Mouse (Mus musculus): ENCODE data around the gene Slc4a3. TPM values are rescaled to one million over a fixed set of nuclear protein-coding genes. Genes with fewer than 3 reads are reported as not detected.

Slc4a3 gene
- 12.0 and 18.5 TPM in 2 replicates for polyA plus RNA-seq (2014; fragmentation: Nextera tagmentation; extraction: Ambion mirVana)

- H3K9ac ChIP-seq (ENCODE audit: low read depth, low read length) = peak within 1 kb of the TSS; percentile 90
- DNase-seq (ENCODE audit: low spot score) (peak; percentile 79), ATAC-seq (ENCODE audit: low read depth) (peak; percentile 87)
- H3K27me3 ChIP-seq (replicated peaks; ENCODE audit: control insufficient read depth, insufficient read depth, low read length) = no peaks in the 10 kb centered on the region
- WGBS = 3% methylated on average over 15 of the region's 64 CpGs
- H3K4me1 ChIP-seq (ENCODE audit: control insufficient read depth, insufficient read depth, low read length) = peaks cover 12% of the 10 kb centered on the region
- 0 out of 2 replicates have a peak, but pooled peaks cover 4% of the 10 kb centered on the region for H3K9me3 ChIP-seq (ENCODE audit: control insufficient read depth, low read length)
- H3K27ac ChIP-seq (replicated peaks; ENCODE audit: low read depth, low read length) = peak within 1 kb of the TSS; percentile 79
- peaks cover 15% of the 10 kb centered on the region for H3K36me3 ChIP-seq (ENCODE audit: control insufficient read depth, insufficient read depth, low read length)
- H3K4me2 ChIP-seq (ENCODE audit: low read depth, low read length) = peak within 1 kb of the TSS; percentile 69
- H3K4me3 ChIP-seq (ENCODE audit: low read depth, low read length) = peak within 1 kb of the TSS; percentile 76
Observed at GRCm38 (mm10) chr1:75545965-75546956, at the start of gene Slc4a3. Slc4a3 (plus strand) TSS chr1:75546266.

DNA sequence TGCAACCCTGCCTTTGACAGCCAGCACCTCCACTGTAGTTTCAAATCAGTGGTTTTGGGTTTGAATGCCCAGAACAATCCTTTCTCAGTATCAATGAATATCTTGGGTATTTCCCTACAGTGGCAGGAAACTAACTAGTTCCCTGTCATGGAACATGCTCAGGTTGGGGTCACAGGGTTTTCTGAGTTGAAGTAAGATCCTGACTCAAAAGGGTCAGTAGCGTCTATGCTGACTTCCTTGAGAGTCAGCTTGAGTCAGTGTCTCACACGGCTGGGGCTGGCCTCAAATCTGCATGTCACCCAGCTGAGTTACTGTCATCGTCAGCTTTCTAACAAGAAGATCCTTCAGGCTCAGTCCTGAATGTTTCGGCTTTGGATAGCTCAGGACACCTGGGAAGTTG is 47.2 kb upstream of the Slc4a3 start:
- Histone ChIP-seq H3K36me3 (ENCODE audit: control insufficient read depth, insufficient read depth, low read length) (peaks cover 89% of the 10 kb centered on the region), H3K9me3 (ENCODE audit: control insufficient read depth, low read length) (no peaks in the 10 kb centered on the region), H3K9ac (ENCODE audit: low read depth, low read length) (no peak overlapping the region), H3K27me3 (replicated peaks; ENCODE audit: control insufficient read depth, insufficient read depth, low read length) (no peaks in the 10 kb centered on the region), H3K4me3 (ENCODE audit: low read depth, low read length) (no peak overlapping the region), H3K27ac (replicated peaks; ENCODE audit: low read depth, low read length) (no peak overlapping the region), H3K4me2 (ENCODE audit: low read depth, low read length) (no peak overlapping the region), H3K4me1 (ENCODE audit: control insufficient read depth, insufficient read depth, low read length) (no peaks in the 10 kb centered on the region)
- ATAC-seq (ENCODE audit: low read depth) (no peak), DNase-seq (ENCODE audit: low spot score) (no peak)
- 85% methylated on average over 4 of the region's 4 CpGs for WGBS

GRCm38 (mm10) chr1:75499441-75499840 is 46.6 kb upstream of the Slc4a3 start:
- H3K36me3 ChIP-seq (ENCODE audit: control insufficient read depth, insufficient read depth, low read length) = peaks cover 89% of the 10 kb centered on the region
- DNase-seq (ENCODE audit: low spot score) = no peak
- no peak overlapping the region for H3K9ac ChIP-seq (ENCODE audit: low read depth, low read length)

DNA sequence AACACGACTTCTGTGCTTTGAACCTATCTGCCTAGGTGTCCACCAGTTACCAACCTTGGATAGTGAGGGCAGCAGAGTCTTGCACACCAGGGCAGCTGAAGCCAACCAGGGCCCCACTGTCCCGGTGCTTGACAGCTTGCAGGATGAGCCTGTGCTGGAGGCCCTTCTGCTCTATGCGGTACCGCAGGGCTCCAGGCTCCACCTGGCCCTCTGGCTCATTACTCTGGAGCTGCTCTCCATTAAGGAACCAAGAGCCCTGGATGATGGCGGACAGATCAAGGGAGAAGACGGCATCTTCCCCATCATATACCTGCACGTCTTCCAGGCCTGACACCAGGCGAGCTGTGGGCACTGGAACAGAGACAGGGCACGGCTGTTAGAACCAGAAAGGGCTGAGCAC is 44.2 kb upstream of the Slc4a3 start:
- Histone ChIP-seq H3K9me3 (ENCODE audit: control insufficient read depth, low read length) (no peaks in the 10 kb centered on the region), H3K27me3 (replicated peaks; ENCODE audit: control insufficient read depth, insufficient read depth, low read length) (no peaks in the 10 kb centered on the region), H3K4me3 (ENCODE audit: low read depth, low read length) (no peak overlapping the region), H3K27ac (replicated peaks; ENCODE audit: low read depth, low read length) (no peak overlapping the region), H3K4me1 (ENCODE audit: control insufficient read depth, insufficient read depth, low read length) (peaks cover 16% of the 10 kb centered on the region), H3K4me2 (ENCODE audit: low read depth, low read length) (no peak overlapping the region), H3K36me3 (ENCODE audit: control insufficient read depth, insufficient read depth, low read length) (peaks cover 68% of the 10 kb centered on the region), H3K9ac (ENCODE audit: low read depth, low read length) (no peak overlapping the region)
- DNase-seq (ENCODE audit: low spot score) (no peak), ATAC-seq (ENCODE audit: low read depth) (no peak)
- 94% methylated on average over 9 of the region's 9 CpGs for WGBS

More at GRCm38 (mm10) chr1:75499441-75499840, 46.6 kb upstream of the Slc4a3 start:
- Histone ChIP-seq H3K4me2 (ENCODE audit: low read depth, low read length) (no peak overlapping the region), H3K9me3 (ENCODE audit: control insufficient read depth, low read length) (no peaks in the 10 kb centered on the region), H3K27ac (replicated peaks; ENCODE audit: low read depth, low read length) (no peak overlapping the region), H3K4me1 (ENCODE audit: control insufficient read depth, insufficient read depth, low read length) (peaks cover 3% of the 10 kb centered on the region), H3K27me3 (replicated peaks; ENCODE audit: control insufficient read depth, insufficient read depth, low read length) (no peaks in the 10 kb centered on the region), H3K4me3 (ENCODE audit: low read depth, low read length) (no peak overlapping the region)
- 82% methylated on average over 7 of the region's 7 CpGs for WGBS
- ATAC-seq (ENCODE audit: low read depth) = no peak

GRCm38 (mm10) chr1:75502945-75503650 is 43.0 kb upstream of the Slc4a3 start:
- H3K9ac ChIP-seq (ENCODE audit: low read depth, low read length) = no peak overlapping the region

DNA sequence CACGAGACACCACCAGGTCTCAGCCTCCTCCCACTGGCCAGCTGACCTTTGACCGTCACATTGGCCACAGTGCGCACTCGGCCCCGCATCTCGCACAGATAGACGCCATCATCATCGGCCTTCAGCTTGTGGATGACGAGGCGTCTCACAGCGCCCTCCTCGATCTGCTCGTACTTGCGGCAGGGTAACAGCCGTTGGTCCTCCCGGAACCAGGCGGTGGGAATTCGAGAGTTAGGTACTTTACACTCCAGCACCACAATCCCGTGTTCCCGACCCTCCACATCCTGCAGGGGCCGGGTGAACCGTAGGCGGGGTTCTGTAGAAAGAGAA is 42.5 kb upstream of the Slc4a3 start:
- no peak for DNase-seq (ENCODE audit: low spot score)
- 72% methylated on average over 23 of the region's 23 CpGs for WGBS
- Histone ChIP-seq H3K4me2 (ENCODE audit: low read depth, low read length) (peak overlapping the region; percentile 96), H3K27me3 (replicated peaks; ENCODE audit: control insufficient read depth, insufficient read depth, low read length) (no peaks in the 10 kb centered on the region), H3K27ac (replicated peaks; ENCODE audit: low read depth, low read length) (no peak overlapping the region), H3K36me3 (ENCODE audit: control insufficient read depth, insufficient read depth, low read length) (peaks cover 51% of the 10 kb centered on the region), H3K9ac (ENCODE audit: low read depth, low read length) (no peak overlapping the region), H3K4me3 (ENCODE audit: low read depth, low read length) (peak overlapping the region; percentile 92; the same call in 1 of the 2 replicates), H3K4me1 (ENCODE audit: control insufficient read depth, insufficient read depth, low read length) (peaks cover 24% of the 10 kb centered on the region), H3K9me3 (ENCODE audit: control insufficient read depth, low read length) (no peaks in the 10 kb centered on the region)
- ATAC-seq (ENCODE audit: low read depth) = no peak

More at GRCm38 (mm10) chr1:75502945-75503650, 43.0 kb upstream of the Slc4a3 start:
- no peaks in the 10 kb centered on the region for H3K9me3 ChIP-seq (ENCODE audit: control insufficient read depth, low read length)
- DNase-seq (ENCODE audit: low spot score) = no peak
- WGBS = 88% methylated on average over 22 of the region's 25 CpGs
- peak overlapping the region; percentile 96 for H3K4me2 ChIP-seq (ENCODE audit: low read depth, low read length)
- peaks cover 24% of the 10 kb centered on the region for H3K4me1 ChIP-seq (ENCODE audit: control insufficient read depth, insufficient read depth, low read length)
- H3K4me3 ChIP-seq (ENCODE audit: low read depth, low read length) = no peak overlapping the region
- H3K36me3 ChIP-seq (ENCODE audit: control insufficient read depth, insufficient read depth, low read length) = peaks cover 56% of the 10 kb centered on the region
- no peak for ATAC-seq (ENCODE audit: low read depth)
- H3K27me3 ChIP-seq (replicated peaks; ENCODE audit: control insufficient read depth, insufficient read depth, low read length) = no peaks in the 10 kb centered on the region
- H3K27ac ChIP-seq (replicated peaks; ENCODE audit: low read depth, low read length) = no peak overlapping the region

- no peak for DNase-seq (ENCODE audit: low spot score)
- peak overlapping the region; percentile 96 for H3K4me2 ChIP-seq (ENCODE audit: low read depth, low read length)
- H3K9ac ChIP-seq (ENCODE audit: low read depth, low read length) = peak overlapping the region; percentile 98
- ATAC-seq (ENCODE audit: low read depth) = no peak
- peak overlapping the region; percentile 97; the same call in 1 of the 2 replicates for H3K27ac ChIP-seq (replicated peaks; ENCODE audit: low read depth, low read length)
- peaks cover 24% of the 10 kb centered on the region for H3K4me1 ChIP-seq (ENCODE audit: control insufficient read depth, insufficient read depth, low read length)
- no peaks in the 10 kb centered on the region for H3K9me3 ChIP-seq (ENCODE audit: control insufficient read depth, low read length)
- H3K36me3 ChIP-seq (ENCODE audit: control insufficient read depth, insufficient read depth, low read length) = peaks cover 43% of the 10 kb centered on the region
- H3K27me3 ChIP-seq (replicated peaks; ENCODE audit: control insufficient read depth, insufficient read depth, low read length) = no peaks in the 10 kb centered on the region
- WGBS = 44% methylated on average over 9 of the region's 9 CpGs
- peak overlapping the region; percentile 92 for H3K4me3 ChIP-seq (ENCODE audit: low read depth, low read length)
Observed at GRCm38 (mm10) chr1:75504256-75505045, 41.6 kb upstream of the Slc4a3 start.

All from embryonic facial prominence, embryonic 14.5 days (tissue).